Mouse (Mus musculus) lung, postnatal 0 days (tissue): ENCODE results near the gene Ifna15. TPM values are rescaled to one million over a fixed set of nuclear protein-coding genes. Genes with fewer than 3 reads are reported as not detected.

Experiments used
- ATAC-seq: fragments of 200-750 bp; cut with Nextera tagmentation; 2 replicates; pipeline ENCODE4 v1.8.0; 2017; ENCODE audit warnings: moderate library complexity
- DNase-seq: peaks from one replicate; pipeline ENCODE4 v3.0.0-alpha.2; 2016; ENCODE audit warnings: low spot score
- H3K27ac ChIP-seq: fragments of 300-500 bp; sonication (generic); 2 replicates; pipeline ENCODE4 v1.5.1; 2014; ENCODE audit warnings: antibody characterized with exemption, mild to moderate bottlenecking, low read length, mixed read lengths
- H3K27me3 ChIP-seq: fragments of 300-500 bp; sonication (generic); replicated peaks from 2 replicates; pipeline ENCODE4 v1.6.1; 2014; ENCODE audit warnings: low read length, mixed read lengths; ENCODE audit not compliant: insufficient read depth
- H3K36me3 ChIP-seq: fragments of 300-500 bp; sonication (generic); 2 replicates; pipeline ENCODE4 v1.6.1; 2014; ENCODE audit warnings: low read length, mixed read lengths; ENCODE audit not compliant: insufficient read depth
- H3K4me1 ChIP-seq: fragments of 300-500 bp; sonication (generic); 2 replicates; pipeline ENCODE4 v1.6.1; 2014; ENCODE audit warnings: antibody characterized with exemption, low read depth, low read length, mixed read lengths; ENCODE audit not compliant: insufficient read depth
- H3K4me2 ChIP-seq: fragments of 300-500 bp; sonication (generic); replicated peaks from 2 replicates; pipeline ENCODE4 v1.6.1; 2014; ENCODE audit warnings: low read depth, mild to moderate bottlenecking, low read length, moderate library complexity, mixed read lengths
- H3K4me3 ChIP-seq: fragments of 300-500 bp; sonication (generic); 2 replicates; pipeline ENCODE4 v1.5.1; 2014; ENCODE audit warnings: low read depth, low read length
- H3K9ac ChIP-seq: fragments of 300-500 bp; sonication (generic); replicated peaks from 2 replicates; pipeline ENCODE4 v1.6.1; 2014; ENCODE audit warnings: low read depth, mild to moderate bottlenecking
- H3K9me3 ChIP-seq: fragments of 300-500 bp; sonication (generic); 2 replicates; pipeline ENCODE4 v1.6.1; 2016; ENCODE audit warnings: low read length, mixed read lengths
- CTCF ChIP-seq: IDR thresholded peaks from 2 replicates; pipeline ENCODE4 v1.5.1; 2016; ENCODE audit warnings: antibody characterized with exemption, mild to moderate bottlenecking
- EP300 ChIP-seq: IDR thresholded peaks from 2 replicates; pipeline ENCODE4 v1.6.1; 2016; ENCODE audit warnings: antibody characterized with exemption, mild to moderate bottlenecking, control low read depth
- WGBS: fragments of 180-500 bp; shearing (Covaris S2); extraction: QIAGEN DNeasy Blood & Tissue Kit; methylation state at CpG from one replicate; pipeline ENCODE4 v1.1.7; 2014; 5-methylcytosine and 5-hydroxymethylcytosine counted together
- polyA plus RNA-seq: library from polyadenylated mRNA; unstranded; fragments of >200 nt; fragmentation: Nextera tagmentation; extraction: Ambion mirVana; gene quantifications from 2 replicates; pipeline ENCODE4 v1.2.1, GENCODE M21; 2015

Gene Ifna15
- polyA plus RNA-seq, 1 experiment from 2014 or later: not detected

DNA sequence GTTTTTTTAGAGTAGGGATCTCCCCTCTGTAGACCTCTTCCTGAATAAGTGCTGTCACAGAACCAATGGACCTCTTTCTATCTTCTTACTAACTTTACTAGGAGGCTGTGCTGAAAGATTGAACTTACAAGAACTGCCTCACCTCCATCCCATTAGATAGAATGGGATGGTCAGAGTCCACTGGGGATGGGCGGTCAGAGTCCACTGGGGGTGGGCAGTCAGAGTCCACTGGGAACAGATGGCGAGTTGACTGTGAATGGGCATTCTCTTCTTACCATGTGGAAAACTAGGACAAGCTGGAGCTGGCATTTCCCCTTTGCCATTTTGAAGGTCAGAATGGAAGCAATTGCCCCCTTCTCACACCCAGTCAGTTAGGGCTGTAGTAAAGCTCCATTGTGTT lies 24.5 kb downstream of the Ifna15 start:
- H3K27me3 ChIP-seq: no peaks in the 10 kb centered on the region
- TF ChIP-seq CTCF (no peak), EP300 (no peak)
- no peaks in the 10 kb centered on the region for H3K9me3 ChIP-seq
- H3K36me3 ChIP-seq: no peaks in the 10 kb centered on the region
- H3K4me2 ChIP-seq: no peak overlapping the region
- no peak for ATAC-seq
- no peak overlapping the region for H3K9ac ChIP-seq
- no peak for DNase-seq
- H3K4me3 ChIP-seq: no peak overlapping the region
- 94% methylated on average over 2 of the region's 2 CpGs for WGBS
- no peak overlapping the region for H3K27ac ChIP-seq
- H3K4me1 ChIP-seq: 0 out of 2 replicates have a peak, but pooled peaks cover 4% of the 10 kb centered on the region

DNA sequence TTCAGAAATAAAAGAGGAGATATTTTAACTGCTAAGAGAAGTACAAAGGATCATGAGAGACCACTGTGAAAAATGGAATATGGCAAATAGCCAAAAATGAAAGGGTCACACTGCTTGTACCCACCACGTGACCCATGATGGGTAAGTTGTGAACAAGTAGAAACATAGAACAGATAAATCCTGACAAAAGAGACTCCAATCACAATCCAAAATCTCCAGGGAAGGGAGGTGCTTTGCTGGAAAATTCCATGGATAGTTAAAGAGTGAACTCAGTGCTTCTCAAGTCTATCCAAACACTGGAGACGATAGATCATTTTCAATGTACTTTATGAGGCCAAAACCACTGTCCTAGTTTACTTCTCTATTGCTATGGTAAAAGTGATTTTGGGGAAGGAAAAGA lies 27.2 kb downstream of the Ifna15 start:
- no peak overlapping the region for H3K4me3 ChIP-seq
- H3K27me3 ChIP-seq: no peaks in the 10 kb centered on the region
- H3K9me3 ChIP-seq: no peaks in the 10 kb centered on the region
- no peak overlapping the region for H3K27ac ChIP-seq
- no peak overlapping the region for H3K9ac ChIP-seq
- no peak overlapping the region for H3K4me2 ChIP-seq
- DNase-seq (no peak), ATAC-seq (no peak)
- TF ChIP-seq EP300 (no peak), CTCF (no peak)
- 44% methylated on average over 2 of the region's 2 CpGs for WGBS
- no peaks in the 10 kb centered on the region for H3K36me3 ChIP-seq
- no peaks in the 10 kb centered on the region for H3K4me1 ChIP-seq

DNA sequence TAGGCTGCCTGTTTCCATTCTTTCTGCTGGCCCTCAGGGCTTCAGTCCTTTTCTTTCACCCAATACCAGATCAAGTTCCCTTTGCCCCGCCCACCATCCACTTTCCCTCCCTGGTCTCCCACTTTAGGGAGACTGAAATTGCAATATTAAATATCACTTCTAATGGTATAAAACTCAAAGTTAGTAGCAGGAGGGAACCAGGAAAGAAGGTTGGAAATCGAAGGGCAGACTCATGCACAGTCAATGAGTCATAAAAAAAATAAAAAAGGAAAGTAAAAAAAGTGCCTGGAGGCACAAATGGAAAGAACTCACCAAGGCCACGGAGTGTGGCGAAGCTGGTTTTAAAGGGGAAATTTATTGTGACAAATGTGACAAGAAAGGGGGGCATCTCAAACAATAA lies 27.8 kb downstream of the Ifna15 start:
- Histone ChIP-seq H3K4me1 (no peaks in the 10 kb centered on the region), H3K9me3 (no peaks in the 10 kb centered on the region), H3K36me3 (no peaks in the 10 kb centered on the region), H3K27me3 (no peaks in the 10 kb centered on the region), H3K9ac (no peak overlapping the region), H3K4me3 (no peak overlapping the region), H3K27ac (no peak overlapping the region), H3K4me2 (no peak overlapping the region)
- DNase-seq (no peak), ATAC-seq (no peak)
- WGBS: 79% methylated on average over 4 of the region's 4 CpGs
- TF ChIP-seq CTCF (no peak), EP300 (no peak)

DNA sequence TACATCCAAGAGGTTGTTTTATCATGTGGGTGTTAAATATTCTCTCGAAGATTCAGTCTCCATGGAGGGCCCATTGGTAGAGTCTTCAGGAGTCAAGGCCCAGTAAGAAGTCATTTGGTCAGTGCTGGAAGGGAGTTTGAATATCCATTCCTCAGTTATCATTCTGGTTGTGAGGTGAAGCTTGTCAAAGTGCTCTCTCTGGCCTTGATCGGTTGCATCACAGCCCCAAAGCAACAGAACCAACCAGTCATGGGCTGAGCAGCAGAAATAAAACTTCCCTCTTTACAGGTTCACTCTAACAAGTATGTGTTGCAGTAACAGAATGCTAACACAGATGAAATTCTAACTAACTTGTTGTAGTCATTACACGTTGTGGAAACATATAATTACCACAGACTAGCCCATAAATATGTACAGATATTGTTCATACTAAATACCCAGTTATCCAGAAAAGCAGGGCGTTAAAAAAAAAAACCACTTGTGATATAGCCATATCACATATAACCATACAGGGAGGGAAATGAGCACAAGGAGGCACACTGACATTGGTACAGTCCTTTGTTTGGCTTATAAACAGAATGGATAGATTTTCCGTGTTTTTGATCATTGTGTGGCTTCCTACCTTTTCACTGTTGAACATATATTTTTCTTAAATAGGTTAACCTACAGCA lies 31.5 kb downstream of the Ifna15 start:
- H3K36me3 ChIP-seq: no peaks in the 10 kb centered on the region
- TF ChIP-seq EP300: no peak
- TF ChIP-seq CTCF: no peak
- no peak for DNase-seq
- no peaks in the 10 kb centered on the region for H3K9me3 ChIP-seq
- no peaks in the 10 kb centered on the region for H3K4me1 ChIP-seq
- H3K27me3 ChIP-seq: no peaks in the 10 kb centered on the region
- no peak overlapping the region for H3K9ac ChIP-seq
- no peak for ATAC-seq
- no peak overlapping the region for H3K27ac ChIP-seq
- H3K4me2 ChIP-seq: no peak overlapping the region
- H3K4me3 ChIP-seq: no peak overlapping the region
- 74% methylated on average over 5 of the region's 5 CpGs for WGBS

DNA sequence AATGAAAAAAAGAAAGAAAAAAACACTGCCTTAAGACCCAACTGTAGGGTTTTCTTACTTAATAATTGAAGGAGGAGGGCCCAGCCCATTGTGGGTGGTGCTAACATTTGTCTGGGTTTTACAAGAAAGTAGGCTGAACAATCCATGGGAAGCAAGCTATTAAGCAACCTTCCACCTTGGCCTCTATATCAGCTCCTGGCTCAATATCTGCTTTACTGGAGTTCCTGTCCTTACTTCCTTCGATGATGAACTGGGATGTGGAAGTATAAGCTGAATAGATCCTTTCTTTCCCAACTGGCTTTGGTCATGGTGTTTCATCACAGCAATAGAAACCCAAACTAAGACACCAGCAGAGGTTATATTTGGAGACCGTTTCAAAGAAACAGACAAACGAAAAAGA lies 32.7 kb downstream of the Ifna15 start:
- H3K27ac ChIP-seq: no peak overlapping the region
- H3K9ac ChIP-seq: no peak overlapping the region
- no peaks in the 10 kb centered on the region for H3K36me3 ChIP-seq
- no peak overlapping the region for H3K4me2 ChIP-seq
- WGBS: 75% methylated on average over 3 of the region's 3 CpGs
- H3K4me1 ChIP-seq: no peaks in the 10 kb centered on the region
- DNase-seq (no peak), ATAC-seq (no peak)
- no peak overlapping the region for H3K4me3 ChIP-seq
- TF ChIP-seq EP300 (no peak), CTCF (no peak)
- no peaks in the 10 kb centered on the region for H3K27me3 ChIP-seq
- H3K9me3 ChIP-seq: no peaks in the 10 kb centered on the region

DNA sequence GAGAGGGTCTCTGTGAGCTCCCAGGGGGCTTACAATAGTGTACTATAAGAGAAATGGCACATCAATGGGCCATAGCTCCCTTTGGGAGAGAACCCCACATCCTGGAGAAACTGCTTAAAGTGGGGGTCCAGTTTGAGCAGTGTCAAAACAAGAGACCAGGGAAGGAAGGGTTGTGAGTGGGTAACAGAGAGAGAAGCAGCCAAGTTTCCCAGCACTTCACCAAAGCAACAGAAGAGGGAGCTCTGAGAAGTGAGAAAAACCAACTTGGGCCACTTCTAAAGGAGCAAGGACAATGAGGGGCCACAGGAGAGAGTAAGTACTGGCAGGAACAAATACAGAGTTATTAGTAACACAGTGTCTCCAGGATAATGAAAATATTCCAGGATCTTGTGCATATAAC lies 34.8 kb downstream of the Ifna15 start:
- no peak for ATAC-seq
- H3K27ac ChIP-seq: no peak overlapping the region

DNA sequence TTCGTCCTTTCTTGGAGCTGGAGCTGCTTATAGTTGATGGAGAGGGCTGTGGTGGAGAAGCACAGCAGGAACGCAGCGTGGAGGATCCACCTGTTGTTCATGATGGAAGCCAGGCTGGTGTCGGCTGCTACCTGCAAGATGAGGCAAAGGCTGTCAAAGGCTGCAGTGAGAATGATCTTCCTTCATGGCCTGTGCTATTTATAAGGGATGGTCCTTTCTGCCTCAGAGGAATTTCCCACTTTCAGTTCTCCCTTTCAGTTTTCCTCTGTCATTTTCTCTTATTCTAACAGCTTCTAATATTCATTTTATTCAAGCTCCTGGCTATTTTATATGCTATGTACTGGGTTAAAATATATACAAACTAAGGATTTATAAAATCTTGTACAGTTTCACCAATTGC lies 35.4 kb downstream of the Ifna15 start, which contains the start of gene Ifnb1:
Gene Ifnb1 (minus strand): TSS at position 101 of the 400 bp plus-strand sequence.
- Histone ChIP-seq H3K4me3 (no peak within 1 kb of the TSS), H3K36me3 (no peaks in the 10 kb centered on the region), H3K4me2 (no peak within 1 kb of the TSS), H3K9ac (no peak within 1 kb of the TSS), H3K27ac (no peak within 1 kb of the TSS), H3K27me3 (no peaks in the 10 kb centered on the region), H3K9me3 (no peaks in the 10 kb centered on the region), H3K4me1 (no peaks in the 10 kb centered on the region)
- no peak for ATAC-seq
- TF ChIP-seq EP300 (no peak), CTCF (no peak)
- DNase-seq: no peak
- WGBS: 83% methylated on average over 4 of the region's 4 CpGs

More for the DNA sequence above, 34.8 kb downstream of the Ifna15 start:
- Histone ChIP-seq H3K4me1 (no peaks in the 10 kb centered on the region), H3K27me3 (no peaks in the 10 kb centered on the region), H3K9ac (no peak overlapping the region), H3K36me3 (no peaks in the 10 kb centered on the region), H3K4me3 (no peak overlapping the region), H3K4me2 (no peak overlapping the region), H3K9me3 (no peaks in the 10 kb centered on the region)
- TF ChIP-seq CTCF: peak; percentile 70
- TF ChIP-seq EP300: no peak
- peak; percentile 50 for DNase-seq
